Mouse (Mus musculus) G1E (cell line): ENCODE results near the gene Btaf1.

Source experiments
- CTCF ChIP-seq: IDR thresholded peaks from 2 replicates; pipeline ENCODE4 v1.5.1; 2012; ENCODE audit warnings: low read depth, low read length, inconsistent platforms, mixed read lengths
- GATA1 ChIP-seq: IDR thresholded peaks from 2 replicates; pipeline ENCODE4 v1.6.1; 2012; ENCODE audit warnings: borderline replicate concordance, low read length, inconsistent platforms, mixed read lengths
- GATA2 ChIP-seq: IDR thresholded peaks from 2 replicates; pipeline ENCODE4 v1.6.1; 2012; ENCODE audit warnings: low read depth, low read length, inconsistent platforms, borderline replicate concordance
- POLR2AphosphoS5 ChIP-seq: IDR thresholded peaks from 2 replicates; pipeline ENCODE4 v1.6.1; 2012; ENCODE audit warnings: low read depth, low read length, inconsistent platforms; ENCODE audit not compliant: insufficient replicate concordance
- TAL1 ChIP-seq: conservative IDR thresholded peaks from 2 replicates; pipeline ENCODE4 v1.6.1; 2012; ENCODE audit warnings: low read depth, low read length, inconsistent platforms, mixed read lengths

DNA sequence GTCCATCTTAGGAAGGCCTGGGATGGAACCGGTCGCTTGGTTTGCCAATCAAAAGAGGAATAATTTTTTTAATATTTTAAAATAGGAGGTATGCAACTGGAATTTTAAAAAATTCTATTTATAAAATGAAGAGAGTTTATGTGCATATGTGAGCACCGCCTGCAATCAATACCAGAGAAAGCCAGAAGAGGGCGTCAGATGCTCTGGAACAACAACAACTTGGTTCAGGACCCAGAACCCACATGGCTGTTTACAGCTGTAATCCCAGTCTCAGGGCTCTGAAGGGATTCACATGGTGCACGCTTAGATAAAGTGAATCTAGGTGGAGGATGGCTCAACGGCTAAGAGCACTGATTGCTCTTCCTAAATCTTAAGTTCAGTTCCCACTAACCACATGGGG is 42.8 kb upstream of the Btaf1 start:
- no peak for TF ChIP-seq POLR2AphosphoS5
- TF ChIP-seq GATA1, result no peak
- TF ChIP-seq TAL1, result no peak
- no peak for TF ChIP-seq CTCF
- no peak for TF ChIP-seq GATA2
